ENCODE assay signal across 9 mouse cellular contexts in the genomic region with DNA sequence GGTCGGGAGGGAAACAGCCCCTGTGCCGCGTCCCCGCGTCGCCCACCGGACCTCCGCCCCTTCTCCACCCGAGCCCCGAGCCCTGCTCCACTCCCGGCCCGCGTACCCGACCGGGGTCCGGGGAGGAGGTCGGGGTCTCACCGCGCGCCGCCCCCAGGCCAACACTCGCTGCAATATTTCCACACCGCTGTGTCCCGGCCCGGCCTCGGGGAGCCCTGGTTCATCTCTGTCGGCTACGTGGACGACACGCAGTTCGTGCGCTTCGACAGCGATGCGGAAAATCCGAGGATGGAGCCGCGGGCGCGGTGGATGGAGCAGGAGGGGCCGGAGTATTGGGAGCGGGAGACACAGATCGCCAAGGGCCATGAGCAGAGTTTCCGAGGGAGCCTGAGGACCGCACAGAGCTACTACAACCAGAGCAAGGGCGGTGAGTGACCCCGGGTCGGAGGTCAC. TPM values are rescaled to one million over a fixed set of nuclear protein-coding genes. Genes with fewer than 3 reads are reported as not detected.
DNase-seq lines count a peak whose midpoint lies in the region; ATAC-seq and TF ChIP-seq lines count a peak whose summit lies in the region.
"Not testable (repeated sequence)": the region's sequence is repeated elsewhere in the genome, so short reads cannot be mapped to it uniquely, and the experiment has no call there.
"Had no signal": no experiment of that assay in that cellular context is flagged by ENCODE, and none has a peak within 500 bp of the region (broad histone marks: within the 10 kb centered on the region; RNA-seq: fewer than 3 reads in every experiment).

No protein-coding gene starts in this region.

- TF ChIP-seq EP300 in heart, postnatal 0 days (IDR thresholded peaks at IDR 0.05; ENCODE audit: low read depth): not testable (repeated sequence)

- H3K27ac ChIP-seq in brown adipose tissue, adult 24 weeks (replicated peaks; ENCODE audit: low read depth, low read length); forebrain, embryonic 11.5 days (ENCODE audit: low read depth, low read length); heart, postnatal 0 days (ENCODE audit: low read depth); kidney, adult 2 months (ENCODE audit: insufficient read depth, low read depth, low read length); liver, embryonic 12.5 days; midbrain, embryonic 15.5 days; stomach, embryonic 15.5 days: not testable (repeated sequence)

- not testable (repeated sequence) for H3K9me3 ChIP-seq in forebrain, embryonic 11.5 days (ENCODE audit: control insufficient read depth, low read length); heart, postnatal 0 days (replicated peaks; ENCODE audit: control insufficient read depth, low read length); liver, embryonic 12.5 days (replicated peaks); midbrain, embryonic 15.5 days; stomach, embryonic 15.5 days

- peak; percentile 61 for DNase-seq in CD4-positive, CD25-positive, alpha-beta regulatory T cell, adult 2 months (ENCODE audit: low read depth, low spot score)
- DNase-seq in forebrain, embryonic 11.5 days (ENCODE audit: low spot score): peak; percentile 75
- DNase-seq in heart, postnatal 0 days (ENCODE audit: low spot score); kidney, adult 2 months: not testable (repeated sequence)

- TF ChIP-seq POLR2A in kidney, adult 2 months (IDR thresholded peaks at IDR 0.05; ENCODE audit: low read depth, low read length): not testable (repeated sequence)

- 2% methylated on average over 40 of the region's 48 CpGs for WGBS in forebrain, embryonic 11.5 days
- WGBS in heart, postnatal 0 days: 2% methylated on average over 39 of the region's 48 CpGs
- 2% methylated on average over 46 of the region's 48 CpGs for WGBS in kidney, adult 2 months
- 3% methylated on average over 48 of the region's 48 CpGs for WGBS in liver, embryonic 12.5 days (ENCODE audit: insufficient replicate concordance)
- 2% methylated on average over 46 of the region's 48 CpGs for WGBS in midbrain, embryonic 15.5 days
- 1% methylated on average over 47 of the region's 48 CpGs for WGBS in stomach, embryonic 15.5 days

- H3K4me2 ChIP-seq in forebrain, embryonic 11.5 days (ENCODE audit: low read depth, low read length, severe bottlenecking): peak overlapping the region; percentile 86
- H3K4me2 ChIP-seq in heart, postnatal 0 days (ENCODE audit: low read depth, low read length): peak overlapping the region; percentile 66
- H3K4me2 ChIP-seq in liver, embryonic 12.5 days: peak overlapping the region; percentile 66
- H3K4me2 ChIP-seq in midbrain, embryonic 15.5 days: peak overlapping the region; percentile 81
- peak overlapping the region; percentile 86 for H3K4me2 ChIP-seq in stomach, embryonic 15.5 days

- not testable (repeated sequence) for H3K27me3 ChIP-seq in forebrain, embryonic 11.5 days (ENCODE audit: control insufficient read depth, insufficient read depth, low read length); kidney, adult 2 months (replicated peaks; ENCODE audit: control insufficient read depth, insufficient read depth, low read length)
- H3K27me3 ChIP-seq in heart, postnatal 0 days (ENCODE audit: control insufficient read depth, insufficient read depth, low read length): peaks cover 16% of the 10 kb centered on the region
- peaks cover 46% of the 10 kb centered on the region for H3K27me3 ChIP-seq in liver, embryonic 12.5 days (replicated peaks)
- H3K27me3 ChIP-seq in midbrain, embryonic 15.5 days (replicated peaks): peaks cover 11% of the 10 kb centered on the region; the same call in 1 of the 2 replicates
- H3K27me3 ChIP-seq in stomach, embryonic 15.5 days (replicated peaks): peaks cover 16% of the 10 kb centered on the region; the same call in 1 of the 2 replicates

- not testable (repeated sequence) for TF ChIP-seq CTCF in heart, postnatal 0 days (IDR thresholded peaks at IDR 0.05; ENCODE audit: low read depth); kidney, adult 2 months (conservative IDR thresholded peaks at IDR 0.05; ENCODE audit: insufficient read depth, insufficient read length, low read depth, low read length)

- peak overlapping the region; percentile 81 for H3K4me3 ChIP-seq in brown adipose tissue, adult 24 weeks (ENCODE audit: insufficient read depth, low read depth, low read length)
- H3K4me3 ChIP-seq in forebrain, embryonic 11.5 days (ENCODE audit: low read depth, low read length): peak overlapping the region; percentile 40
- peak overlapping the region; percentile 47 for H3K4me3 ChIP-seq in heart, postnatal 0 days (ENCODE audit: low read depth, low read length)
- H3K4me3 ChIP-seq in kidney, adult 2 months (ENCODE audit: insufficient read depth, low read depth, low read length): peak overlapping the region; percentile 37
- H3K4me3 ChIP-seq in liver, embryonic 12.5 days: peak overlapping the region; percentile 48
- H3K4me3 ChIP-seq in midbrain, embryonic 15.5 days: peak overlapping the region; percentile 44
- peak overlapping the region; percentile 42 for H3K4me3 ChIP-seq in stomach, embryonic 15.5 days (replicated peaks)

- not testable (repeated sequence) for H3K4me1 ChIP-seq in brown adipose tissue, adult 24 weeks (ENCODE audit: control insufficient read depth, insufficient read depth, insufficient read length, low read length); forebrain, embryonic 11.5 days (replicated peaks; ENCODE audit: control insufficient read depth, insufficient read depth, low read length); heart, postnatal 0 days (ENCODE audit: control insufficient read depth, insufficient read depth); kidney, adult 2 months (ENCODE audit: control insufficient read depth, insufficient read depth, low read length); liver, embryonic 12.5 days; midbrain, embryonic 15.5 days; stomach, embryonic 15.5 days

- peak overlapping the region; percentile 60 for H3K9ac ChIP-seq in forebrain, embryonic 11.5 days (ENCODE audit: low read length)
- H3K9ac ChIP-seq in heart, postnatal 0 days (replicated peaks; ENCODE audit: low read depth, low read length); stomach, embryonic 15.5 days: not testable (repeated sequence)
- peak overlapping the region; percentile 50 for H3K9ac ChIP-seq in liver, embryonic 12.5 days
- peak overlapping the region; percentile 32 for H3K9ac ChIP-seq in midbrain, embryonic 15.5 days

- peak; percentile 65 for ATAC-seq in forebrain, embryonic 11.5 days (replicated peaks; ENCODE audit: low FRiP score)
- peak; percentile 35 for ATAC-seq in heart, postnatal 0 days (ENCODE audit: insufficient read depth, low read depth)
- ATAC-seq in liver, embryonic 12.5 days: peak; percentile 45
- ATAC-seq in midbrain, embryonic 15.5 days (replicated peaks): peak; percentile 77
- peak; percentile 9; the same call in 1 of the 2 replicates for ATAC-seq in stomach, embryonic 15.5 days (ENCODE audit: insufficient read depth, low FRiP score, low read depth)

- H3K36me3 ChIP-seq in forebrain, embryonic 11.5 days (ENCODE audit: control insufficient read depth, insufficient read depth, low read length); heart, postnatal 0 days (replicated peaks; ENCODE audit: control insufficient read depth, insufficient read depth, low read length); kidney, adult 2 months (ENCODE audit: control insufficient read depth, insufficient read depth, low read length); liver, embryonic 12.5 days; midbrain, embryonic 15.5 days (replicated peaks); stomach, embryonic 15.5 days: not testable (repeated sequence)

RNA-seq across cellular contexts. Expression of a gene that starts 0.4 kb away (rescaled TPM):
- 9.1 and 23.4 TPM in 2 replicates for polyA plus RNA-seq in brown adipose tissue, adult 24 weeks (2012; ENCODE audit: insufficient read depth, insufficient read length, missing spikeins)
- polyA plus RNA-seq in forebrain, embryonic 11.5 days (2014; fragmentation: Nextera tagmentation; extraction: Ambion mirVana): 10.5 and 10.6 TPM in 2 replicates
- not detected in 2 replicates for total RNA-seq in heart, postnatal 0 days (2014; rRNA removed; ENCODE audit: low replicate concordance)
- 1.1 TPM in 2 replicates for polyA plus RNA-seq in heart, postnatal 0 days (2015; fragmentation: Nextera tagmentation; extraction: Ambion mirVana)
- 112 and 139 TPM in 2 replicates for polyA plus RNA-seq in kidney, adult 2 months (2012; rRNA removed)
- 23.4 and 24.6 TPM in 2 replicates for polyA plus RNA-seq in liver, embryonic 12.5 days (2016; fragmentation: Nextera tagmentation; extraction: Ambion mirVana)
- polyA plus RNA-seq in midbrain, embryonic 15.5 days (2015; fragmentation: Nextera tagmentation; extraction: Ambion mirVana): 2.7 and 4.0 TPM in 2 replicates
- 4.8 and 5.6 TPM in 2 replicates for polyA plus RNA-seq in stomach, embryonic 15.5 days (2015; fragmentation: Nextera tagmentation; extraction: Ambion mirVana)

RNA-seq across cellular contexts. Expression of a gene that starts 14.7 kb away (rescaled TPM):
- 6.4 and 9.4 TPM in 2 replicates for polyA plus RNA-seq in brown adipose tissue, adult 24 weeks (2012; ENCODE audit: insufficient read depth, insufficient read length, missing spikeins)
- polyA plus RNA-seq in forebrain, embryonic 11.5 days (2014; fragmentation: Nextera tagmentation; extraction: Ambion mirVana): 0.72 and 1.2 TPM in 2 replicates
- 0.19 and 1.8 TPM in 2 replicates for total RNA-seq in heart, postnatal 0 days (2014; rRNA removed; ENCODE audit: low replicate concordance)
- polyA plus RNA-seq in heart, postnatal 0 days (2015; fragmentation: Nextera tagmentation; extraction: Ambion mirVana): 0.26 TPM in 2 replicates
- 72.1 and 84.0 TPM in 2 replicates for polyA plus RNA-seq in kidney, adult 2 months (2012; rRNA removed)
- polyA plus RNA-seq in liver, embryonic 12.5 days (2016; fragmentation: Nextera tagmentation; extraction: Ambion mirVana): 10.1 and 10.9 TPM in 2 replicates
- 0.89 and 1.1 TPM in 2 replicates for polyA plus RNA-seq in midbrain, embryonic 15.5 days (2015; fragmentation: Nextera tagmentation; extraction: Ambion mirVana)
- 1.3 and 1.7 TPM in 2 replicates for polyA plus RNA-seq in stomach, embryonic 15.5 days (2015; fragmentation: Nextera tagmentation; extraction: Ambion mirVana)
- total RNA-seq: left cerebral cortex, postnatal 10 days had no signal

RNA-seq across cellular contexts. Expression of a gene that starts 30.6 kb away (rescaled TPM):
- 164 and 201 TPM in 2 replicates for polyA plus RNA-seq in brown adipose tissue, adult 24 weeks (2012; ENCODE audit: insufficient read depth, insufficient read length, missing spikeins)
- polyA plus RNA-seq in forebrain, embryonic 11.5 days (2014; fragmentation: Nextera tagmentation; extraction: Ambion mirVana): 0.07 and 0.12 TPM in 2 replicates
- not detected in 2 replicates for total RNA-seq in heart, postnatal 0 days (2014; rRNA removed; ENCODE audit: low replicate concordance)
- polyA plus RNA-seq in heart, postnatal 0 days (2015; fragmentation: Nextera tagmentation; extraction: Ambion mirVana): 0.10 and 0.11 TPM in 2 replicates
- polyA plus RNA-seq in kidney, adult 2 months (2012; rRNA removed): 6.7 and 8.3 TPM in 2 replicates
- polyA plus RNA-seq in liver, embryonic 12.5 days (2016; fragmentation: Nextera tagmentation; extraction: Ambion mirVana): 102 TPM in 2 replicates
- 0.26 and 1.6 TPM in 2 replicates for polyA plus RNA-seq in midbrain, embryonic 15.5 days (2015; fragmentation: Nextera tagmentation; extraction: Ambion mirVana)
- 16.3 and 29.3 TPM in 2 replicates for polyA plus RNA-seq in stomach, embryonic 15.5 days (2015; fragmentation: Nextera tagmentation; extraction: Ambion mirVana)
- total RNA-seq: left cerebral cortex, postnatal 10 days had no signal

RNA-seq across cellular contexts. Expression of a gene that starts 59.9 kb away (rescaled TPM):
- 12.3 and 19.2 TPM in 2 replicates for polyA plus RNA-seq in brown adipose tissue, adult 24 weeks (2012; ENCODE audit: insufficient read depth, insufficient read length, missing spikeins)
- 1.7 and 2.1 TPM in 2 replicates for polyA plus RNA-seq in forebrain, embryonic 11.5 days (2014; fragmentation: Nextera tagmentation; extraction: Ambion mirVana)
- 6.9 and 19.7 TPM in 2 replicates for total RNA-seq in heart, postnatal 0 days (2014; rRNA removed; ENCODE audit: low replicate concordance)
- 2.2 and 2.8 TPM in 2 replicates for polyA plus RNA-seq in heart, postnatal 0 days (2015; fragmentation: Nextera tagmentation; extraction: Ambion mirVana)
- polyA plus RNA-seq in kidney, adult 2 months (2012; rRNA removed): 48.1 and 55.9 TPM in 2 replicates
- polyA plus RNA-seq in liver, embryonic 12.5 days (2016; fragmentation: Nextera tagmentation; extraction: Ambion mirVana): 1.9 and 2.3 TPM in 2 replicates
- polyA plus RNA-seq in midbrain, embryonic 15.5 days (2015; fragmentation: Nextera tagmentation; extraction: Ambion mirVana): 0.88 and 1.3 TPM in 2 replicates
- 4.8 and 4.9 TPM in 2 replicates for polyA plus RNA-seq in stomach, embryonic 15.5 days (2015; fragmentation: Nextera tagmentation; extraction: Ambion mirVana)

Comparison
In these comparisons a context has a peak if more than half of its experiments do, and no peak if none do; other contexts are left out.
1. ATAC-seq: peak in every context shown above with its lines; median percentile 77 in midbrain, embryonic 15.5 days; 65 in forebrain, embryonic 11.5 days; 45 in liver, embryonic 12.5 days; 35 in heart, postnatal 0 days; 9 in stomach, embryonic 15.5 days.